Mouse (Mus musculus) megakaryocyte-erythroid progenitor cell, adult 5-6 weeks (primary cell): ENCODE measurements around the gene Cd207. TPM values are rescaled to one million over a fixed set of nuclear protein-coding genes. Genes with fewer than 3 reads are reported as not detected.

Experiments used
- total RNA-seq, 2 experiments: library from RNA; stranded (forward) in 1 of 2; stranded (reverse) in 1 of 2; fragments of 200-1000, 215-1000 nt in 1 of 2; fragments of >200 nt in 1 of 2; fragmentation: Nextera tagmentation in 1 of 2; gene quantifications; 2 replicates each; pipeline ENCODE4 v1.2.3; 2014 to 2017

Gene Cd207
- total RNA-seq, 2 experiments from 2014 or later = not detected

Other genes with a start within 250 kb of the Cd207 start
- gene Tet3, start 218.8 kb downstream of the Cd207 start, total RNA-seq (2014; fragmentation: Nextera tagmentation) = 46.9 and 55.9 TPM in 2 replicates
- gene Tet3, start 218.8 kb downstream of the Cd207 start, total RNA-seq (2017) = 12.6 and 13.5 TPM in 2 replicates
- gene Dguok, start 170.9 kb downstream of the Cd207 start, total RNA-seq (2014; fragmentation: Nextera tagmentation) = 53.6 and 64.2 TPM in 2 replicates
- 35.7 and 37.9 TPM in 2 replicates for gene Dguok, start 170.9 kb downstream of the Cd207 start, total RNA-seq (2017)
- gene Actg2, start 141.6 kb downstream of the Cd207 start, total RNA-seq (2014; fragmentation: Nextera tagmentation) = not detected in 2 replicates
- gene Actg2, start 141.6 kb downstream of the Cd207 start, total RNA-seq (2017) = not detected in 2 replicates
- 22.7 and 24.9 TPM in 2 replicates for gene Stambp, start 105.1 kb downstream of the Cd207 start, total RNA-seq (2014; fragmentation: Nextera tagmentation)
- gene Stambp, start 105.1 kb downstream of the Cd207 start, total RNA-seq (2017) = 2.4 and 3.2 TPM in 2 replicates
- gene Clec4f, start 21.7 kb downstream of the Cd207 start, total RNA-seq (2014; fragmentation: Nextera tagmentation) = not detected in 2 replicates
- gene Clec4f, start 21.7 kb downstream of the Cd207 start, total RNA-seq (2017) = not detected in 2 replicates
- gene Vax2, start 33.4 kb upstream of the Cd207 start, total RNA-seq (2014; fragmentation: Nextera tagmentation) = not detected in 2 replicates
- not detected in 2 replicates for gene Vax2, start 33.4 kb upstream of the Cd207 start, total RNA-seq (2017)
- not detected in 2 replicates for gene Atp6v1b1, start 65.1 kb upstream of the Cd207 start, total RNA-seq (2014; fragmentation: Nextera tagmentation)
- gene Atp6v1b1, start 65.1 kb upstream of the Cd207 start, total RNA-seq (2017) = not detected in 2 replicates
- gene Ankrd53, start 84.8 kb upstream of the Cd207 start, total RNA-seq (2014; fragmentation: Nextera tagmentation) = not detected in 2 replicates
- not detected in 2 replicates for gene Ankrd53, start 84.8 kb upstream of the Cd207 start, total RNA-seq (2017)
- gene Tex261, start 98.0 kb upstream of the Cd207 start, total RNA-seq (2014; fragmentation: Nextera tagmentation) = 53.2 and 57.9 TPM in 2 replicates
- 21.3 and 39.1 TPM in 2 replicates for gene Tex261, start 98.0 kb upstream of the Cd207 start, total RNA-seq (2017)
- gene Nagk, start 117.1 kb upstream of the Cd207 start, total RNA-seq (2014; fragmentation: Nextera tagmentation) = 3.5 and 10.2 TPM in 2 replicates
- gene Nagk, start 117.1 kb upstream of the Cd207 start, total RNA-seq (2017) = 4.0 and 4.2 TPM in 2 replicates
- 8.3 and 17.4 TPM in 2 replicates for gene Paip2b, start 153.9 kb upstream of the Cd207 start, total RNA-seq (2014; fragmentation: Nextera tagmentation)
- gene Paip2b, start 153.9 kb upstream of the Cd207 start, total RNA-seq (2017) = 14.1 and 21.2 TPM in 2 replicates
- 104 and 139 TPM in 2 replicates for gene Zfp638, start 189.3 kb upstream of the Cd207 start, total RNA-seq (2014; fragmentation: Nextera tagmentation)
- 158 and 188 TPM in 2 replicates for gene Zfp638, start 189.3 kb upstream of the Cd207 start, total RNA-seq (2017)